Mouse (Mus musculus): ENCODE measurements at regions not wholly inside any gene's neighbourhood (a gene's known extent, or its start where the extent isn't known, plus 50 kb on each side); places are given as distances from the start of the nearest gene placed in this dataset.
"Not testable (repeated sequence)": the region's sequence is repeated elsewhere in the genome, so short reads cannot be mapped to it uniquely, and the experiment has no call there.

DNA sequence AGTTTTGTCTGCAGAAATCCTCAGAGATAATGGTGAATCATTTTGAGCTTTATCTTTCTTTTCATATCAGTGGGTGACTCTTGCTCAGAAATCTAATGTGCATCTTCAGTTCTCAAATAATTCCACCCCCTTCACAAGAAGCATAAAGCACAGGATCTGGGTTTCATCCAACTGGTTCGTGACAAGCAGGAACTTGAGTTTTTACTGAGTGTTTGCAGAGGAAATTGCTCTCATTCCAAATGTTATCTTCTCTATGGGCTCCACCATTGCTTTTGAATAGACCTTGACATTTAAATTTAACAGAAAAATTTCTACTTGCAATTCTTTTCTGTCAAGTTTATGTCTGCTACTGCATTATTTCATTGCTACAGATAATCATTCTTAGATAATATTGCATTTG is 443.1 kb downstream of the Arl4a start:
- no peak for DNase-seq (ENCODE audit: low read depth, low spot score)

DNA sequence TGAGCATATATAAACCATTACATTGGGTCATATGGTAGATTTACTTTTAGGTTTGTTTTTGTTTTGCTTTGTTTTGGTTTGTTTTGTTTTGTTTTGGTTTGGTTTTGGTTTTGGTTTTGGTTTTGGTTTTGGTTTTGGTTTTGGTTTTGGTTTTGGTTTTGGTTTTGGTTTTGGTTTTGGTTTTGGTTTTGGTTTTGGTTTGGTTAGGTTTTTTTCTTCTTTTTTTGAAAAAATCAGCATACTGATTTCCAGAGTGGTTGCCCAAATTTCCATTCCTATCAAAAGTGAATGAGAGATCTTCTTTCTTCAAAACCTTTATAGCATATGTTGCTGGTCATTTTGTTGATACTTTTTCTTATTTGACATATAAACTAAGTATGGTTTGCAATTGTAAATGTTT is 444.0 kb downstream of the Arl4a start:
- DNase-seq (ENCODE audit: low read depth, low spot score) = not testable (repeated sequence)

DNA sequence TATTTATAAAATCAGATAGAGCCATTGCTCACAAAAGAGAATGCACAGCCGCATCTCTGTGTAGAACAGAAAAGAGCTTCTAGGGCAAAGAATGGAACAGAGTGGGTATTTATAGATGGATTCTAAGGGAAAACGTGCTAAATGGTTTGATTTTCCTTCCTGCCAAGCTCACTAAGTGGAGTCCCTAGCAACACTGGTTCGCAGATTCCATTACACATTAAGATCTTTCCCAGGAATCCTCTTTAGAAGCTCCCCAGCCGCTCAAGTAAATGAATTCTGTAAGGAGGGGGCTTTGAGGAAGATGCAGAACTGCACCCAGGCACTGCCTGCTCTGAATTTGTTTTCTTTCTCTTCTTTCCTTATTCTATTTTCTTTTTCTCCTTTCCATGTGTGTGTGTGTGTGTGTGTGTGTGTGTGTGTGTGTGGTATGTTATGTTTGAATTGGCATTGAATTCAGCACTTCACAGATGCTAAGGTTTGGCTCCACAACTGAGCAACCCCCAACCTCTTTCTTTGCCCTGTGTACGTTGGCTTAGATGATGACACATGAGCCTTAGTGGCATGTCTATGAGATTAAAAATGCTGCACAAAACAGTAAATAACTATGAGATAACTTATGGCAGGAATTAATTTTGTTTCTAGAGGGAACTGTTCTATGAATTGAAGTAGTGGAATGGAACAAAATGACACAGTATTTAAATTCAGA is 450.5 kb downstream of the Arl4a start:
- DNase-seq (ENCODE audit: low read depth, low spot score) = no peak

DNA sequence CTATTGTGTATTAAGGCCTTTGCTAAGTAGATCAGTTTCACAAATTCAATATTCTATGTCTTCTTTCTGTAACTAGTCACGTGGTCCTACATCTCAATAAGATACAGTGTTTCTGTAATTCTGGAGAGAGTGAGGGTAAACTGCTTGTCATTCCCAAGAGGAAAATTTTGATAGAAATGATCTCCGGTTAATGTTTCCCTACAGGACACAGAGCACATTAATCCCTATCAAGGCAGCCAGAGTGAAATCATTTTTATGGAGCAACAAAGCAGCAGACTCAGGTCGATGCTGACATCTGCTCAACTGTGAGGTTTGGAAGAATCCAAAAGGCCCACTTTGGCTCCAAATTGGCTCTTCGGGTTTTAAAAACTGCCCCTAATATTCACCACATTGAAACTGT is 451.7 kb downstream of the Arl4a start:
- no peak for DNase-seq (ENCODE audit: low read depth, low spot score)

DNA sequence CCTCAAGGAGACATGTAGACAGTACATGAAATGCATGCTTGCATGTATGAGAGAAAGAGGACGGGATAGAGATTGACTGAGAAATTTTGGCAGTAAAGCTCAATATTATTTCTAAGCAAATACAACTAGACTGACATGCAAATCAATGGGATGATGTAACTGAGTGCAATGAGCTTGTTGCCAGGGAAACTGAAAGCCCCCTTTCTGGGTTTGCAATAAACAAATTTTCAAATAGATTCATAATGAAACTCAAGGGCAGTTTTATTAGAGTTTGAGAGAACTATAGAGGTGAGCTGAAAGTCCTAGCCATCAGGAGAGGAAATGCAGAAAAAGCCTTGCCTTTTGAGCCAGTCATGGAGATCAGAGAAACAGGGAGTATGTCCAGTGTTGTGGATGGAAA is 460.2 kb downstream of the Arl4a start:
- DNase-seq (ENCODE audit: low read depth, low spot score) = no peak

DNA sequence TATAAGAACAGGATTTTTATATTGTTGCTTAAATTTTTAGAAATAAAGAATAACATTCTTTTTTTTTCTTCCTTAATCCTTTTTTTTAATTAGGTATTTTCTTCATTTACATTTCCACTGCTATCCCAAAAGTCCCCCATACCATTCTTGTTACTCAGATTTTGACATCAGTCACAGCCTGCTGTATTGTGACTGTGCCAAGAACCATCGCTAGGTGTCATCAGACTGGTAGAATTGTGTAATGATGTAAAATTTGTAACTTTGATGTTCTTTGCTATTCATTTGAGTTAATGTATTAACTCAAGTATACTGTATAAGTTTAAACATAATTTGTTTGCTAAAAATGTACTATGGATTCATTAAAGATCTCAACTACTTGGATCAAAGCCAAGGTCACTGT is 465.0 kb downstream of the Arl4a start:
- no peak for DNase-seq (ENCODE audit: low read depth, low spot score)

DNA sequence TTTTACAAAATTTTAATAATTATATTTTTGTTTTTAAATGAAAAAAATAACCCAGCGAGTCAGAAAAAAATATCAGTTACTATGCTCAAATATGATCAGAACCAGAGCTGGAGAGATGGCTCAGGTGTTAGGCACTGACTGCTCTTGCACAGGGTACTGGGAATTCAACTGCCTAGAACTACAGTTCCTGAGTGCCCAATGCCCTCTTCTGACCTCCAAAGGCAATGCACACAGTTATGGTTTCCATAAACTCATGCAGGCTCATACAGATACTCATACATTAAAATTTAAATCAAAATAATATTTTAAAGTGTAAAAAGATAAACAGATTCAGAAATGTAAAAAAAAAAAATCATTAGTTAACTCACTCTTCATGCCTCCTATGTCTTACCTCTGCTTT is 465.7 kb downstream of the Arl4a start:
- no peak for DNase-seq (ENCODE audit: low read depth, low spot score)

DNA sequence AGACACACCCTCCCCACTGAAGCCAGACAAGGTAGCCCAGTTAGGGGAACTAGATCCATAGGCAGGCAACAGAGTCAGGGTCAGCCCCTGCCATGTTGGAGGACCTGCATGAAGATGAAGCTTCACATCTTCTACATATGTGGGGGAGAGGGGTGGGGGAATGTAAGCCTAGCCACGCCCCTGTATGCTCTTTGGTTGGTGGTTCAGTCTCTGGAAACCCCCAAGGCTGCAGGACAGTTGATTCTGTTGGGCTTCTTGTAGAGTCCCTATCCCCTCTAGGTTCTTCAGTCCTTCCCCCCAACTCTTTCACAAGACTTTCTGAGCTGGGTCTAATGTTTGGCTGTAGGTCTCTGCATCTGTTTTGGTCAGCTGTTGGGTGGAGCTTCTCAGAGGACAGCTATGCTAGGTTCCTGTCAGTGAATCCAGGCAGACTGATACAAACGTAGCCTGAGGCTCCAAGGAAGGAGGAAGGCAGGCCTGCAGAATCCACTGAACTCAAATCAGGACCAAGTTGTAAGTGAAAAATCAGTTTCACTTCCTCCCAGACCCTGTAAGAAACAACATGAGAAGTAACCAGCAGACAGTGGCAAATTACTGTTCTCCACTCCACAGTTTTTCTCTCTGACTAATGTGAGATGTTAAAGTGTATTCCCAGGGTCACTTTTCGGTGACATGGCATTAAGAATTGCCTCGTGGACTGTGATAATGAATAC is 476.9 kb downstream of the Arl4a start:
- no peak for DNase-seq (ENCODE audit: low read depth, low spot score)

DNA sequence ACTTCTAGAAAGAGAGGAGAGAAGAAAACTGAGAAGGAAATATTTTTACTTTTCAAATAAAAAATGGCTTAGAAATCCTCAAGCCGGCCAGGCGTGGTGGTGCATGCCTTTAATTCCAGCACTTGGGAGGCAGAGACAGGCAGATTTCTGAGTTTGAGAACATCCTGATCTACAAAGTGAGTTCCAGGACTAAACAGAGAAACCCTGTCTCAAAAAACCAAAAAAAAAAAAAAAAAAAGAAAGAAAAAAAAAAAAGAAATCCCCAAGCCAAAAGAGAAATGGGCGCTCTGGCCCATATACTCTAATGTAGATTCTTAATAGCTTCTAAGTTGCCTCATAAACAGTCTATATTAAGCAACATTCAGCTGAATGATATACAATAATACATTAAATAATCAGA is 479.3 kb downstream of the Arl4a start:
- DNase-seq (ENCODE audit: low read depth, low spot score) = peak; percentile 58

DNA sequence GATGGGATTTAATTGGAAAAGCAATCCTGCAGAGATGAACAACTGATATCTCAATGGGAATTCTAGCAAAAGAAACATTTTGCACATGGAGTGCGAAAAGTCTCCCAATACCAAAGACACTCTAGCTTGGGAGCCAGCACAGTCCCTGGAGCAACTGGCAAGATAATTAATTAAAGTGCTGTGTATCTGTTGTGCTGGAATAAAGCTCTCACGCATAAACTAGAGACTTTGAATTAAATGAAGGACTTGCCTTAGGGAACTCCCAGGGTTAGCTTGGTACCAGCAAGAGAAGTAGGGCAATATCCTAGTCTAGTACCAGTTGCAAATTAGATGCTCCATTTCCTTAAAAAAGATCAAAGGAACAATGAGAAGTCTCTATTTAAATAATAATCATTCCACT is 501.5 kb downstream of the Arl4a start:
- no peak for DNase-seq (ENCODE audit: low read depth, low spot score)

DNA sequence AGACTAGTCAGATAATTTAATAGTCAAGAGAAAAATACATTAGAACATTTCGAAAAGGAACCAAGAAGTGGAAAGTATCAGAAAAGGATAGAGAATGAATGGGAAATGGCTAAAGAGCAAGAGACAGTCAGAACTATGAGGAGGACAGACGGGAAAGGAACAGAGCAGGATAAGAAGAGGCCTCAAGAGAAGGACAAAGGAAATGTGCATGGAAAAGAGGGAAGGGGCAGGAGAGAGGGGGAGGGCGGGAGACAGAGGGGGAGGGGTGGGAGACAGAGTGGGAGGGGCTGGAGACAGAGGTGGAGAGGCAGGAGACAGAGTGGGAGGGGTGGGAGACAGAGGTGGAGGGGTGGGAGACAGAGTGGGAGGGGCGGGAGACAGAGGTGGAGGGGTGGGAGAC is 509.7 kb downstream of the Arl4a start:
- no peak for DNase-seq (ENCODE audit: low read depth, low spot score)

DNA sequence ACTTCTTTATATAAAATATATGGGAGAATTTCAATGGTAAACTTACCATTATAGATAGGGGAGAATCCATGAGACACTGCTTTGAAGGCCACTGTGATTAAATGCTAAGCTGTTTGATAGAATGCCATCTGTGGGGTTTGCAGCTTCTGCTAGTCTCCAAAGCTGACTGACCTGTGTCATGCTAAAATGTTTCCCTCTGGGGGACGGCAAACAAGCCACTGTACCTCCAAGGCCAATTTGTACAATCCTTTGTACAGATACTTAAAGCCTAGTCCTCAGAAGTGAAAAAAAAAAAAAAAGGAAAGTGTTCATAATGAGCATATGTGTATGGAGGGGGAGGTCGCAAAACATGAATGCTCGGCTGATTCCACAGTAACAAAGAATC is 510.6 kb downstream of the Arl4a start:
- DNase-seq (ENCODE audit: low read depth, low spot score) = no peak

DNA sequence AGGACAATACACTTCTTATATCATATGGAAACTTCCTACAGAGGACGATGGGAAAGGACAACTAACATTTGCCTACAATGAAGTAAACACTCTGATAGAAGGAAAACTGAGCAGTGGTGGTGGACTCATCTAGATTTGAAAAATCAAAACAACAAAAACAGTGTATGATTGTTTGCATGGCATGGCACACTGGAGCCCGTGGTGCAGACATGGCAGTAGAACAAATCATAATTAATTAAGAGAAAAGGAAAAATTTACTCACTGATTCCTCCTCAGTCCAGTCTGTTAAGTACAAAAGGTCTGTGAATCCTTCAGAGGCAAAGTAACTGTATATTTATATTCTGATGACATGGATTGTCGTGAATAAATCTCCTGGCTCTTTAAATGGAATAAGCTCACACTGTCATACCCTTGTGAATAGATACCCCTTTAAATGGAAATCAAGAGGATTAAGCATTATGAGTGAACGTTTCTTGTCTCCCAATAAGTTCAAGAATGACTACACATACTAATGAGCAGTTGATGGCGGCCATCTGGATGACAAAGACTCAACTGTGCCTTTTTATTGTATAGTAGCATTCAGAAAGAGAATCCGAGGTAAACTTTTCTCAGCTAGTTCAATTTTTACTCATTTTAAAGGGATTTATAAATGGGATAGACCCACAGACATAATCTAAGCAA is 511.1 kb downstream of the Arl4a start:
- DNase-seq (ENCODE audit: low read depth, low spot score) = no peak

DNA sequence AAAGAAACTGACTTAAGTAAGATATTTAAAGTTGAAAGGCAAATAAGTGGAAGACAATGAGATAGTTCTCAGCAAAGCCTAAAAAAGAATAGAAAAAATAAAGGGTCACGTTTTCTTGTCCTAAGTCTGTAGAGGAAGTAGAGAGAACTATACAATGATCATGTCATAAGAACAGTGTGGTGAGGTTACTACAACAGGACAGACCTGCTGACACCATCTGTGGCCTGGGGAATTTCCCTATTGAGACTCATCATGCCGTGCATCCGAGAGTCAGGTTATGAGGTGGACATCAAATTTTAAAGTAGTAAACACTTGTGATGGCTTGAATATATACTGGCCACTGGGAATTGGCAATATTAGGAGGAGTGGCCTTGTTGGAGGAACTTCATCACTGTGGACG is 522.1 kb downstream of the Arl4a start:
- DNase-seq (ENCODE audit: low read depth, low spot score) = no peak

DNA sequence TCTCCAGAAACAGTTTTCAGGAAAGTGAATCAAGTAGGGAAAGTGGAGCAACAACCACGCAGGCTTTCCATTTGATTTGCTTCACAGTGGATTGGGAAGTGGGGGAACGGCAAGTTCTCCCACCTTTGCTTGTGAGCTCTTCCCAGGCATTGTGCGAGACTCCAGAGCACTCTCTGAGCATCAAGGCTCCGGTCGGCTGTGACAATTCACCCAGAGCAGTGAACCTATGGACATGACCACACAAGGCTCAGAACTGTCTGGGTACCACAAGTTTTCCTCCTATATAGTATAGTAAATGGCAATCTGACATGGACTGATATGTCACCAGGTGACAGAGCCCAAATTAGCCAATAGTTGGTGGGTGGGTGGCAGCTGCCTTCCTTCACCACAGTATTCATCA is 527.0 kb downstream of the Arl4a start:
- no peak for DNase-seq (ENCODE audit: low read depth, low spot score)

DNA sequence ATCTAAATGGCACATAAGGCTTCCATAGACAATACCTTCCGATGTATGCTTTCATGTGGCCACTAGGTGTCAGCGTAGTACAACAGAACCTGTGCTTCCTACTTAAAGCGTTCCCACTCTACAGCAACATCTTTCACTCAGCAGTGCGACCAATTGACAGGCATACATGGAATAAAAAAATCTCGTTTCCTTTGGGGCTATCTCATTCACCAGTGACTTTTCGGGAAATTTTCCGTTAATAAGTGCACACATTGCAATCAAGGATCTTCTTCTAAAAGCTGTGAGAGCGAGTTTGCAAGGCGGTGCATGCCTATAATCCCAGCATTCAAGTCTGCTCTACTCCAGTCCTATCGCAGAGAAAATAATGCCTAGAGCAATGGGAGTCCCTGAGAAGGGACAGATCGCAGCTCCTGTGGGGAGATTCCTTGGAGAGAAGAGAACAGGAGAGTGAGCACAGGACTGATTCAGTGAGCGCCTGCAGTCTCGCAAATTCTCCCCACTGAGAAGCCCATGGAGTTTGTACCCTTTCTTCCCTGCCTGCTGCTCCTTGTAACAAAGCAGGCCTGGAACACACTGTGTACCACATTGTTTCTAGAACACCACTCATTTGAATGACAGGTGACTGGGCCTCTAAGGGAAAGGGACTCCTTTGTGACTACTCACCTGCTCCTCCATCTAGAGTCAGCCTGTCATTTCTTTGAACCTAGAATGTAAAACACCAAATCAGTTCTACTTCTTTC is 527.6 kb downstream of the Arl4a start:
- peak; percentile 3 for DNase-seq (ENCODE audit: low read depth, low spot score)

DNA sequence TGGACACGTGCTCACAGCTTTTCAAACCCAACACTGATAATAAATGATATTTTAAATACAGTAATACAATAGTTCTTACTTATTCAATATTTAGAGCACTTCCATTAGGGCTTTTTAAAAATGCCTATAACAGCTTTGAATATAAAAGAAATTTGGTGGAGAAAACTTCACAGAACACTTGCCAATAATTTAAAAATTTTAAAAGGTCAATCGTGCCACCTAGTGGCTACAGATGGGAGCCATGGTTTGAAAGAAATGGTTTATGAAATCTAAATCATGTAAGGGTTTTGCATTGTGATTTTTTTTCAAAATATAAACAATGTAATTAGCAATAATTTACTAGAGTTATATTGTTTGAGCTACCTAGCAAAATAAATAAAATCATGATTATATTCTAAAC is 541.6 kb downstream of the Arl4a start:
- DNase-seq (ENCODE audit: low read depth, low spot score) = no peak

DNA sequence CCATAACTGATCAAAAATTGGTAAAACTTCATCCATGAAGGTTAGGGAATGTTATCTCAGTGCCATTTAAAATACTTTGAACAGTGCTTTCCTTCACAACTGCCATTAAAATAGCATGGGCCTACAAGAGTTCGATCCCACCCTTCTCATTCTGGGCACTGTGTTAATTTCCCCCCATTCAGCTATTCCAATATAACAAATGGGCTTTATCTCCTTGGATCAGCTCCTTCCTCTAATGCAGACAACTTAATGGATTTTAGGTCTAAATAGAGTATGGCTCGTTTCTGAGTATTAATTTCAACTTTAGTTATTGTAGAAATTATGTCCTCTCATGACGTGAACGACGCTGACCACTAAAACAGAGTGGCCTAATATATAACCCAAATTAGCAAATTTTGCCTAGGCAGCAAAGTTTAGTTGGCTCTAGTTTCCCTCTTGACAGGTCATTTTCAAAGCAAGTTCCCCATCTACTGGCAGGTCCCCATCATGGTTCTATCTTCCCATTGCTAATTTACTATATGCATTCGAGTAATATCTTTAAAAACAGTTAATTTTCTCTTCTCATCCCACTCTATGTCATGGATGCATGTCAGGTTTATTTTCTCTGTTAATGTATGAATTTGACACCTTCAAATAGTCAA is 544.1 kb downstream of the Arl4a start:
- DNase-seq (ENCODE audit: low read depth, low spot score) = no peak

DNA sequence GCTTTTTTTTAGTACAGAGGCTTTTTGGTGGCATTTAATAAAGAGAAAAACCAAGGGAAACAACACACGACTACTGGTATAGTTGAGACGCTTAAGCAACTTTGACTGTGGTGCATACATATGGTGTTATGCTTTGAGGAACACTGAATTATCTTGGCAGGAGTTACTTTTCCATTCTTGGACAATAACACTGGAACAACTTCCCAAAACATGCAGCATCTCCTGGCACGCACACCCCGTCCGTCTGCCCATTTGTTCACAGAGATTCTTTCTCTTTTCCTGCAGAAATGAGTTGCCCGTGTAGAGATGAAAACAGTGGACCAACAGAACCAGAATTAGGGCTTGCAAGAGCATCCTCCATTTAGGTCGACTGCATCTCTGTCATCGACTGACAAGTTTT is 544.7 kb downstream of the Arl4a start:
- DNase-seq (ENCODE audit: low read depth, low spot score) = no peak

DNA sequence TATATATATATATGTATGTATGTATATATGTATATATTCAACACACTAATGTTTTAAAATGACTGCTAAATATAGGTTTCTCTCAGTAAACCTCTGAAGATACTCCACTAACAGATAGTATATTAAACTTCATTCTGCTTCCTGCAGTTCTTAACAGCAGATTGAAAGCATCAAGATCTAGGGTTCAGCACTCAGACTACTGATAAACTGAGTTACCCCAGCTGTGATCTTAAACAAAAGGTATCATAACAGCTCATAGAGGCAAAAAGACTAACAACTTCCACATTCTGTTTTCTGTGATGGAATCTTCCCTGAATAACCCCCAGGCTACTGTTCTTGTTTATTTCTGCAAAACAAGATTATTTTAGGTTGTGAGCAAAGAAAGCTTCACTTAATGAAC is 564.8 kb downstream of the Arl4a start:
- DNase-seq (ENCODE audit: low read depth, low spot score) = no peak
